Mouse (Mus musculus) neutrophil, adult 59 days (primary cell): ENCODE measurements around the gene Suz12. TPM values are rescaled to one million over a fixed set of nuclear protein-coding genes. Genes with fewer than 3 reads are reported as not detected.

ENCODE experiments used
- total RNA-seq, 2 experiments: library from RNA; stranded (reverse); gene quantifications; 1 replicate in 1 of 2; 2 replicates in 1 of 2; pipeline ENCODE4 v1.2.4; 2023

The Suz12 gene
- 10 to 100 TPM; 58.3 to 59.6 TPM for total RNA-seq

DNA sequence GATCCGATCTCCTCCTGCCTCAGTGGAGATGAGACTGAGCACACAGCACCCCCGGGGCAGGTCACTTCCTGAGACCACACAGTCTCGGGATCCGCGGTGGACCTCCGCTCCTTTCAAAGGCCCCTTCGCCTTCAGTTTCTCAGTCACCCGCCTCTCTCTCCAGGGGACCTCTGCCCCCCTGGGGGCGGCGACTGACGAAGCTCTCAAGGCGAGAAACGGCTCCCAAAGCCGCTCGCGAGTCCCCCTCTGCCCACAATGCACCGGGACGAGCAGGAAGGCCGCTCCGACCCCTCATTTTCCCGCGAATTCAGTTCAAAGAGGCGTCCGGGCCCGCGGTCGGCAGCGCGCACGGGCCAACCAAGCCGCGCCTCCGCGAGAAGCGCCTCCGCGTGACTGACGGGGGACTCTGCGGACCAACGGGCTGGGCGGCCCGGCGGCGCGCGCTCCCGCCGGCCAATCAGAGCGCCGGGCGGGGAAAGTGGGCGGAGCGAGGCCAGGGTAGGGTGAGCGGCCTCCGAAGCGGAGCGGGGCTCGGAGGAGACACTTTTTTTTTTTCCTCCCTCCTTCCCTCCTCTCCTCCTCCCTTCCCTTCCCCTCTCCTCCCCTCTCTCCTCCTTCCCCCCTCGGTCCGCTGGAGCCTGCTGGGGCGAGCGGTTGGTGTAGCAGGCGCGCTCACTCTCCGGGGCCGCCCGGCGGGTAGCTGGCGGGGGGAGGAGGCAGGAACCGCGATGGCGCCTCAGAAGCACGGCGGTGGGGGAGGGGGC, at the start of gene Suz12:
Gene Suz12, plus strand, starts transcription at position 515 of the 764 bp plus-strand sequence.

DNA sequence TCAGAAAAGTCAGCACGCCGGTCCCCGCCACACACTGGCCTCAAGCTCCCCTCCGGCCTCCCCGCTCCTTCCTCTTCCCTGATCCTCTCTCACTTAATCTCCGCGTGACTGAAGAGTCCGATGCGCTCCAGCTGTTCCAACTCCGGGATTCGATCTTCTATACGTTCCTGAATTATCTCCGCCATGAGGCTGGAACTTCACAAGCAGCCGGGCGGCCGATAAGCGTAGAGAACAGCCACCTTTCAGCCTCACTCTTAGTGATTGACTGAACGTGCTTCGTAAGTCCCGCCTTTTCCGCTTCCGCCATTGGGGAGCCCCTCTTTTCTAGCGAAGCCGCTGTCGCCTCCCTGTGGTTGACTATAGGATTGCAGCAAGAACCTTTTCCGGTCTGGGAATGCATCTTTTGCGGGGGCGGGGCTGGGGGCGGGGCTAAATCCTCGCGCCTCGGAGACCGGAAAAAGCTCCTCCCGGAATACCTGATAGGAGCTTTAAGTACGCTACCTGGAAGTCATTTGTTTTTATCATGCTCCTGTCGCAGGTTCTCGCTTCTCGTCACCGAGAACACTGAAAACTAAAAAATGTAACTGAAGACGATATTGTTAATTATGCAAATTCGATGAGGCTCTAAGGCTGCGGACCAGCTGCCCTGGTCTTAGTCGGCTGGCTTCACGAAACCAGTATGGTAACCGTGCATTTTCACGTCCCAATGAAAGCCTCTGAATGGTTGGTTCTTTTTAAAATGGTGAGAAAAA, 30.6 kb upstream of the Suz12 start, which contains the start of gene Utp6:
Gene Utp6, minus strand, starts transcription at position 266 of the 752 bp plus-strand sequence.

DNA sequence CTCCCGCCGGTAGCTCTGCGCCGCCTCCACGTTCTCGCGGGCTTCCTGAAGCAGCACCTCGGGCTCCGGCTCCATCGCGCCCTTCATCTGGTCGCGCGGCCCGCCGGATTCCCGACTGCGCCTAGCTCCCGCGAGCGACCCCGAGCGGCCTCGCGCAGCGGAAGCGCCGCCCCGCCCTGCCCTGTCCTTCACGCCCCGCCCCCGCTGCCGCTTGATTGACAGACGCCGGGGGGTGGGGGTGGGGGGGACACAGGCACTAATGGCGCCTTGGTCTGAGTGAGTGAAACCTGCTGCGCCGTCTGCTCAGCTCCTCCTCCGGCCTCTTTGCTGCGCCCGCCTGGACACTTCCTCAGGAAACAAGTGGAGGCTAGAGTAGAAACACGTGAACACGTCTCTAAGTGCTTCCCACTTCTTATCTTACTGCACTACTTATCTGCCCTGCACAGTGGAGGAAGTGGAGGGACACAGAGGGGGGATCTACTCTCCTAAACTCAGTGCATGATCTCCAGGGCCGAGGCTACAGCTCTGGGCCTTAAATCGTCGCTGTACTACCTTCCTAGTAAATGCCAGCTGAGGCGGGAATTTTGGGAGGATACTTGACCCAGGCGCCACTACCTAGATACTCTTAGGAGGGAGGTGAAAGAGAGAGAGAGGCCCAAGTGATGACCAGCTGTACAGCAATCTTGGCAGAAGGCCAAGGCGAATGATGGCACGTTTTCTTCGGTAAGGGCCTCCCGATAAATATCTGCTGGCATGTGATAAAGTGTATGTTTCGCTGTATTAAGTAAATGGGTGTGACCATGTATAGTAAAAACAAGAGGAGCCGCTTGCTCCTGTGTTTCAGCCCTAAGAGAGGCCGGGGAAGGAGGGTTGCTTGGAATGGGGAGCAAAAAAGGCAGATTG, 88.2 kb downstream of the Suz12 start, which contains the start of gene Crlf3:
Gene Crlf3, minus strand, starts transcription at position 166 of the 903 bp plus-strand sequence.

Other genes with a start within 250 kb of the Suz12 start
- gene Utp6, start 30.7 kb upstream of the Suz12 start, total RNA-seq = 10 to 100 TPM; 14.6 to 27.0 TPM
- gene Crlf3, start 87.9 kb downstream of the Suz12 start, total RNA-seq = 100 to 1,000 TPM in 1 of 2 experiments, 10 to 100 TPM in 1; 97.1 to 106 TPM
- gene Atad5, start 96.3 kb downstream of the Suz12 start, total RNA-seq = 10 to 100 TPM; 12.1 to 12.7 TPM
- 1 to 10 TPM; 3.1 to 3.5 TPM for gene Tefm, start 149.1 kb downstream of the Suz12 start, total RNA-seq
- 1 to 10 TPM; 3.5 to 4.0 TPM for gene Adap2, start 161.0 kb downstream of the Suz12 start, total RNA-seq
- 1 to 10 TPM; 6.0 to 7.6 TPM for gene Rnf135, start 190.7 kb downstream of the Suz12 start, total RNA-seq
- 10 to 100 TPM; 17.1 to 20.0 TPM for gene Rhot1, start 215.9 kb downstream of the Suz12 start, total RNA-seq